Mouse (Mus musculus) NIH3T3 (cell line): ENCODE results near the gene Gm20696.

Source experiments
- DNase-seq: peaks from one replicate; pipeline ENCODE4 v3.0.0-alpha.2; 2012; ENCODE audit warnings: low read depth

Gene Gm20696

DNA sequence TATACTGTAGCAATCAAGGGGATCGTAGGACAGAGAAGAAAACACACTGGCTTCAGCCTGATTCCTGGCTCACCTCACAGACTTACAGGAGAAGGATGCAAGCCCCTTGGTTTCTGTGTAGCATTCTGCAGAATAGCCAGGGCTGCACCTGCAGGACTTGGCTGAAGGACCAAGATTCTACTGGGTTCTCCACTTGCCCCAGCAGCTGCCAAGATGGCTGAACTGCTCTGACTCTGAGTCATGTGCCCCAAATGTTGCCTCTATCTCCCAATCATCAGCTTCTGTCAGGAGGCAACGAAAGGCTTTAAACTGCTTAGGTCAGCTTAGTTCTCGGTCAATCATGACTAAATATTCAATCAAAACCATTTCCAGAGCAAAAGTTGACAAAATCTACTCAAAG is 42.1 kb downstream of the Gm20696 start:
- DNase-seq, result no peak

DNA sequence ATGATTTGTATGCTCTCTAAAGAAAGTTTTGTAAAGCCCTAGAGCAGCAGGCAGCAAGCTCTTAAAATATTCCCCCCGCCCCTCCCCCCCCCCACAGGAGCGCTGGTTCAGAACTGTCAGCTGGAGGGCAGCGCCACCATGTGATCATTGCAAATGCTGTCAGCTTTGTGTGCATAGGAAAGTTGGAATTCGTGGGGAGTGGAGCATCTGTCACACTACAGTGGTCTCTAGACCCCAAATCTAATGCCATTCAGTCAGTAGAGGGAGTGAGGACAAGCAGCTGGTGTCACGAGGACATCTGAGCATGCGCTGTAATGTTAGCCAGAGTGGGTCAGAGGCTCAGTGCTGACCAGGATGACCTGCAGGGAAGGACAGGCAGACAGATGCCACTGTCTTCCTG is 43.0 kb downstream of the Gm20696 start:
- DNase-seq, result peak; percentile 55

DNA sequence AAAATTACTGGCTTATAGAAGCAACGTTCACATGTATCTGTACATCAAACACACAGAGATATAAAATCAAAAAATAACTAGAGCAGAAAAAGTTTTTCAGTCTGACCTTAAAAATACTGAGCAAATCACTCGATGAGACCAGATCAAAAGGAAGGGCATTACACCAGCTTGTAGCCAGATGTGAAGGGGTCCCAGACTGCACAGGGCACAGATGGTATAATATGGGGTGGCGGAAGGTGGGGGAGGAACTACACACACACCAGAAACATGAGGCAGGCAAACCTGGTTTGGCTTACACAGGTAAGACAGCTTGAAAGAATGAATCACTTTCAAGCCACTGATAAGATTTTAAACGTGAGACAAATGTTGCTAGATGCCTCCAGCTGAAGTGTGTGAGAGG is 45.4 kb downstream of the Gm20696 start:
- no peak for DNase-seq

DNA sequence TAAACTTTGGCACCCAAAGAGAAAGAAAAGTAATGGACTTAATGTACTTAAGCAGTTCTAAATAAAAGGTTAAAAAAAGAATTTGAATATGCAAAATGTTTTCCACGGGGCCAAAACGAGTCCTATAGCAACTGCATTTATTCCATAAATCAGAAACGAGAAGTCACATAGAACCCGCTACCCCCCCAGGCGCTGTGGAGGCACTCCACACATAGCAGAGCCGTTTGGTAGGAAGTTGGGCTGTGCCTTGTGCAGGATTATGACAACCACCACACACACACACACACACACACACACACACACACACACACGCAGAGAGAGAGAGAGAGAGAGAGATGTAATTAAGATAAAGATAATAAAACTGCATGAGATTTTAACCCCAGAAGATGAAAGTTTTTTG is 46.1 kb downstream of the Gm20696 start:
- DNase-seq, result no peak

DNA sequence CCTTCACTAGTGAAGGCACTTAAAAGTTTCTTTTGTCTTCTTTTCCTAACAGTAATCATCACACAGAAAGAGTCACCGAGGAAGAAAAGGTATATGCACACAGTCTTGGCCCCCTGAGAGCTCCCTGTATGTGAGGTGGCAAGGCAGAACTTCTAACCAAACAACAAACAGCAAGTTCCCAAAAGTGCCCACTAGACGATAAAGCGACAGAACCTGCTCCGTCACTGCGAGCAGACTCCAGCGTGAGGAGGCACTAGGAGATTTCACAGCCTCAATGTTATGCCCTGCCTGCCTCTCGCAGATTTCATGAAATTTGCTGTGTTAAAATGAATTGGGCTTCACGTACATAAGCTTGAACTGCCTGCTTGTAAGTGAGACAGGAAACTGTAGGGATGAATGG is 46.6 kb downstream of the Gm20696 start:
- DNase-seq, result no peak

DNA sequence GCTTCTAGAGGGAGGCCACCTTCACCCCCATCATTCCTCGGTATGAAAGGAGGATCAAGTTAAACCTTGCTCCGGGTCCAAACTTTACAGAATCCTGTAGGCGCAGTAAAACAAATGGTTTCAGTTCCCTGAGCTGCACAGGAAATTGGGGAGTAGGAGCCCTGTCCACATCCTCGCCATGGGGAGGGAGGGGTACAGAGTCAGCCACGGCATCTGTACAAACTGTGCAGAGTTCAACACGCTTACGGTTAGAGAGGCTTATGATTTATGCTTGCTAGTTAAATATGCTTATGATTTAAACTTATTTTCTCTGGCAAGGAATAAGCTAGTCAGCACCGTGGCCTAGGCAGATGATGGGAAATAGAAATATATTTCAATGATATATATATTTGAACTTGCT is 47.1 kb downstream of the Gm20696 start:
- DNase-seq, result no peak

DNA sequence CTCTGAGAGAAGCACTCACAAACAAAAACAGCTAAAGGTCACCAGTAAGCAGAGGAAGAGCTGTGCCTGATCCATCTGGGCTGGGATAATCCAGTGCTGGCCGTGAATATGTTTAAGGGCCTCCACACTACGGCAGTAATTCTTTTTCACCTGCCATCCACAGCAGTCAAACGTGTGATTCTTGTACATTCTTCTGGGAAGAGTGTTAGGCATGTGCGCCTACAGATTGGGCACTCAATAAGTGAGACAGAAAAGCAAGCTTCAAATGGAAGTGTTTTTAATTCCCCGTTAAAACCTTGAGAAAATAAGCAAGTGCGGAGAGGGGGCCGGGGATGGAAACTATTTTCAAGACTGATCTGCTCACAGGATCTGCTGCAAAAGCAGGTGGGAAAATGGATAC is 48.7 kb downstream of the Gm20696 start:
- no peak for DNase-seq

DNA sequence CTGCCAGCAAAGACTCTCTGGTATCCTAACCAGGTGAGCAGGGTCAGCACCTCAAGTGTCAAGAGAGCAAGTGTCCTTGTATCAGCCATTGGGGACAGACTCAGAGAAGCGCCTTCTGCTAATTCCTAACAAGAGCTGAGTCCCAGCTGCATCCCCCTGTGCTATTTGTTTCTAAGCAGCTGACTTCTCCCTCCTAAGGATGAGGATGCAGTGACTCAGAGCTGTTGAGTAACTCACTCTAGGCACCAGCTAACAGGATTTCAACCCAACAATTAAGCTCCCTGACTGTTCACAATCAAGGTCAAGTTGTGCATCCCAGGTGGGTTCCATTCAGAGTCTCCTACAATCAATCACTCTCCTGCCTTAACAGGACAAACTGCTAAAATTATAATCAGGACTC is 49.2 kb downstream of the Gm20696 start:
- peak; percentile 30 for DNase-seq

DNA sequence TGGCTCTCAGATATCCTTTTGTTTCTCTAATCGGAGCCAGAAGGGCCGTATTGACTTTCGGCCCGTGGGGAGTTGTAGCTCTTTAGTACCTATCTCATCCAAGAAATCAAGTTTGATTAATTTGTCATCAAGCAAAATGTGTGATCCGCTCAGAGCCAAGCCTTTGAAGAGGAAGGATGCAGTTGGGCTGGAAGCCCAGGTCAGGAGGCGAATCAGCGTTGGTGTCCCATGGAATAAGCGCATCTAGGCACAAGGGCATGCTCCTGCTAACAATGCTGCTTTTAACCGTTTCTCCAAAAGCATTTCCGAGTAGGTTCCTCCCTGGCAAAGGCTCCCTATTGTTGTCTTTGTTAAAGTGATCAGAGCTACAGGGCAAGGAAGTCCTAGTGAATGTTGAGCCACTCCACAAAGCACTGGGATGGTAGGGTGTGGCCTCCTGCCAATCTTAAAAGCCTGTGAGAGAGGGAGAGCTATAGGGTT is 51.3 kb downstream of the Gm20696 start:
- DNase-seq, result no peak

DNA sequence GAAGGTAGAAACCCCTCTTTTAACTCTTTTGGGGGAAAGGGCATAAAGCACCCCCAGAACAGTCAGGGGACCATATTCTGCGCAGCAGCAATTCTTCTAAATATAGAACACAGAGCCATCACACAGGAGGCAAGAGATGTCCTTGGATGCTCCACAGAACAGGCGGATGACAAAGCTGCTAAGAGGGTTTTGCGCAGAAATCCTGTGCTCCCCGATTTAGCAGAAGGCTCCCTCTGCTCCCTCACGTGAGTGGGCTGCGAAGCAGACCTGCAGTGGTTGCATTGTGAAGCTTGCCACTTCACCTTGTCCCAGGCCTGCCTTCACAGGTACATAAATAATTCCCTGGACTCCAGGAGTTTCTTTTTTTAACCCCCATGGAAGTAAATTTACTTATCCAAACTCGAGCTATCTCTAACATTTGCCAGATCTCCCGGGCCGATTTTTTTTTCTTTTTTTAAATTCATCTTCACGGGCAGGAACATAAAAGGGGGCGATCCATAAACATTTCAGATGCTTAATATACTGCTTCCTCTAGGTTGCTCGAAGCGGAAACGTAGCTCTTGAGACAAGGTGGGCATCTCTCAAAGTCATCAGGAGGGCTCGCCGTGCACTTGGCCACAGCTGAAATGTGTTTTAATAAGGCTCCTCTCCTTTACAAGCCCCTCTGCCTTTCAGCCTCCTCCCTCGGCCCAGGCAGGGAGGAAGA is 51.9 kb downstream of the Gm20696 start:
- no peak for DNase-seq

DNA sequence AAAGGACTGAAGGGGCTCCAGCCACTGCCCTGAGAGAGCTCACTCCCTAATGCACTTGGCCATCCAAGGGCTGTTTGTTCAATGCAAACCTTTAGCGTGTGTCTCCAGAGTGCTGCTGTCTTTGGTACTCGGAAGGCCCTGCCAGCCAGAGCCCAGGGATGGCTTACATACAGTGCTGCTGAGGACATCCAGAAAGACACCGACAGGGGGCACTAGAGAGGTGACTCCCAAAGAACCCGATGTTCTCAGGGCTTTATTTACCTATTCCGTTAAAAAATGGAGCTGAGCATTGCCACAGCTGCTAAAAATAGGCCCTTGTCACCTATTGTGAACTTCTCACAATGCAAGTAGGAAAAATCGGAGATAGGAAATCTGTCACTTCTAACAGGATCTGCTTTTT is 54.7 kb downstream of the Gm20696 start:
- peak; percentile 16 for DNase-seq

DNA sequence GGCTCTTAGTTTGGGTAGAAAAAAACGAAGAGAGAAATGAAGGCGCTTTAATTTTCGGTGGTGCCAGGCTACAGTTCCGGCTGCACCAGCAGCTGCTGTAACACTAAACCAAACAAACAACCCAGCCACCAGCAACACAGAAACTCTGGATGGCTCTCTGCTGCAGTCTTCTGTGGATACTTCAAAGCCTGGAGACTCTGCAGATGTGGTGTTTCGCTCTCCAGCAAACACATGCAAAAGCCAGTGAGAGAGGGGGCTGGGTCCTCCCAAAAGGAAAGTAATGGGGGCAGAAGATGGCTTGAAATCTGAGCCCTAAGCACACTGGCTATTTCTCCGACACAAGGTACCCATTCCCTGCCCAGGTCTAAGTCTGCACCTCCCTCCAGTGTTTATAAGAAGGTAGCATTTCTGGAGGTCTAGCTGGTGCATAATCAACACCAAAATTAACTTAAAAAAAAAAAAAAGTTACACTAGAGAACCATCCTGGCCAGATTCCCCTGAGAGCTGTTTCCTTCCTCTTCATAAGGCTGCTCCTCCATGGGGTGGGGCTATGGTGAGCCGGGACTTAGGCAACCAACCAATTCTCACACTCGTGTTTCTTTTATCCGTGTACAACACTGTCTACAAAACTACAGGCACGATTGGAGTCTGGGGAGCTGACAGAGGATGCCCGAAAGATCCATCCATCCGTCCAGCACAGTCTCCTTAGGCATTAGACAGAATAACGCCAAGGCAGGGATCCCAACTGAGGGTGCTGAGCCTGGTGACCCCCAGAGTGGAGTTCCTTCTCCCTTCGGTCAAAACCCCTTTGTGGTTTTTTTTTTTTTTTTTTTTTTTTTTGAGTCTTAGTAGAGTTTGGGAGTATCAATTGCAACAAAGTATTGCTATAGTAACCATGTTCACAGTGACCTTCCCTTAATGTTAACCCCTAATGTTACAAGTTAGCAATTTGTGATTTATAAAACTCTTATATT is 55.9 kb downstream of the Gm20696 start:
- DNase-seq, result no peak

DNA sequence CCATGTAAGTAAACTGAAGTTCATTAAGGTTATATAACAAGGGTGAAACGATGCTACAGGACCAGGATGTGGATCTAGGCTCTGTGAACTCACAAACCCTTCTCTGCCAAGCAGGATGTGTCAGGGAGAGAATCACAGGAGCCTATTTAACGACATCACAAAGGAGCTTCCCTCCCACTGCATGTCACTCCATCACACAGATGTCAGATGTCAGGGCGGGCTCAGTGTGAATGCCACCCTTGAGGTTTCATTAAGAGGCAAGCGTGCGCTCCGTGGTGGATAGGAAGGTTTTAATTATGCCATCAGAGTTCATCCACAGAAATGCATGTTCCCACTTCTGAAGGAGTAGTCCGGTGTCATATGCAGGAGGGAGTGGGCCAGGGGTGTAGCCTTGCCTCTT is 60.5 kb downstream of the Gm20696 start:
- DNase-seq, result no peak

DNA sequence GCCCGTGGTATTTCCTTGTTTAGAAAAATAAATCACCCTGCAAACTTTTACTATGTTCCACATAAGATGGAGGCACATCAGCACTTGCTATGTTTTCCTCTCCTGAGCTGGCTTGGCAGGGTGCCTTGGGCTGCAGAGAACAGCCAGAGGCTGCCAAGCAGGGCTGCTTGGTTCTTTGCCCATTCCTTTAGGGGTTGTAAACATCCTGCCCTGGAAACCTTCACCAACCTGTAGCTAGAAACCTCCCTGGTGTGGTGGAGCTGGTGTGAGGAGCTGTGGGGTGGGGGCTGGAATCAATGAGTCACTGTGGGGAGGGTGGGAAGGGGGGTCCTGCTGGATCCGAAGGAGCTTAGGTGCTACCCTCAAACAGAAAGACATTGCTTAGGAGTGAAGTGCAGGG is 61.8 kb downstream of the Gm20696 start:
- DNase-seq, result peak; percentile 78

DNA sequence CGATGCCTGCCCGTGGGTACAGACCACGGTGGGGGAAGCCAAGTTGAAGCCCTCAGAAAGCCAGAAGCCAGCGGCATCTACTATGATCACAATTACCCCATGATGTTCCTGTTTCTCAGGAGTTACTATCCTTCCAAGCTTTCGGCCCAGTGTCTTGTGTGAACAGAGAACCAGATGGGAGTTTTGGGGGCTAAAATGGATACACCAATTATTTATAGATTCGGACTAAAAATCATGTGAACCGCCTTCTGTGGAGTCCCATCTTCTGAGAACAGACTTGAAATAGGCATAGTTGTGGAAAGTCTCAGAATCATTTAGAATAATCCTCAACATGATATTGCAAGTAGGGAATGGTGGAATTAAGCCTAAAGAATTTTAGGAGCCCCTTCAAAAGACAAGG is 64.2 kb downstream of the Gm20696 start:
- no peak for DNase-seq

DNA sequence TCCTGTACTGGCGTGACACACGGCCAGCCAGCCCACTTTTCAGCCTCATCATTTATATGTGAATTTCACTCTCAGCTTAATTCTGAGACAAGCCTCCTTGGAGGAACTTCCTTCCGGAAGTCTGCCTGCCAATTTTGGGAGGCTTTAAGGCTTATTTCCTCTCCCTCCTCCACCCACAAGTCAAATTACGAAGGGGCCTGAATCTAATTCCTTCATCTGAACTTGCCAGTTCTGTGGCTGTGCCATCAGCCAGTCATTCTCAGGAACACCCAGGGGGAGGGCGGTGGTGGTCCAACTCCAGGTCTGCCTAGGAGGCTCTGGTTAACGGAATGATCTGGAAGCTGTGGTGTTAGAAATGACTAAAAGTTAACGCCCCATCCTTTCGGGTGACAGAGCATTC is 65.7 kb downstream of the Gm20696 start:
- no peak for DNase-seq

DNA sequence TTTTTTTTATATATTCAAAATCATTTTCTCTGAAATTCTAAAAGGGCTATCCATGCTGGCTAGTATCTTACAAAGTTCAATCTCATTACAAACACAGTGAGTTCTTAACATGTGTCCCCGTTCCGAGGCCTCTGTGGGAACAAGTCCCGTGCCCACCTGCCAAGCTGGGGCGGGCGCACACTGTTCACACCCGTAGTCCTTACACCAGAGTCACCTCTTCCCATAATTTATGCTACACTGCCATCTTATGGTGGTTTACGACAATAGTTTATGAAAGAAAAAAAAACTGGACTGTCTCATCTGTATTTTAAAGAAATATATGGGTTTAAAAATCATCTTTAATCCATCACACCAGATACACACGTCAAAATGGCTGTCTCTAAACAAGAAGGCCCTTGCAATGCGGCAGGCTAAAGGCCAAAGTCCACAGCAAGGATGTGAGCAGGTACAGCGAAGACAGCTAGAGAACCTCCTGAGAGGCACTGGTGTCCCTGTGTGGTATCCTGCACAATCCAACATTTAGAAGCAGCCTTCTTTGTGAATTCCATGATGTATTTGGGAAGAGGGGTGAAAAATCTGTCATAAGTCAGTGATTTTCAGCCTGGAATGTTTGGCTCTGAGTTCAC is 66.3 kb downstream of the Gm20696 start:
- peak; percentile 82 for DNase-seq

DNA sequence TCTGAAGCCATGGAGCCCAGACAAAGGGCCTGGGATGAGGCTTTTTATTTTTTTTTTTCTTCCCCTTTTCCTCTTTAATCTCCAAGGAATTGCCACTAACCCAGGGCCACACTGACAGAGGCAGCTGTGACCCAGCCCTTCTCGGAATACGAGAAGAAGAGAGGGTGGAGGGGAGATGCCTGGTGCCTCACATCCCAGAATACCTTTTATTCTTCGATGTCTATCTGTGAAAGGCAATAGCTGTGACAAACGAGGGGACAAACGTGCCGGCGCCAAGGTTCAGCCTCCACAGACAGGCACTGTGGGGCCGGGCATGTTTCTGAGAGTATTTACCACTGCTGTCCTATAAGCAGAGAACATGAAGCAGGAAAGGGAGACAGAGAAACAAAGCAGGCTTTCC is 66.9 kb downstream of the Gm20696 start:
- DNase-seq, result no peak

DNA sequence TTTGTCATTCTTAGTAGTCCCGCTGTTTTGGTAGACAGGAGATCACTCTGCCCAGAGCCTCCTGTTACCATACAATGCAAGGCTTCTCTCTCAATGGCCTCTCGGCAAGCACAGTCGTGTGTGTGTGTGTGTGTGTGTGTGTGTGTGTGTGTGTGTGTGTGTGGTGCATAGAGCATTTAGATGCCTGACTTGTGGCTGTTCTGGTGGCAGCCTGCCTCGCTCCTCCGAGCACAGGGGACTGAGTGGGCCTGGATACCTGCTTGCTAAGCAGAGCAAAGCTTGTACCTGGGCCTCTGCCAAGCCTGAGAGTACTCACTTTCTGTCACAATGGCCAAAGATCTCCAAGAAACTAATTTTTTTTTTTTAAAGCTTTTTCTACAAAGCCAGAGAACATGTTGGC is 67.4 kb downstream of the Gm20696 start:
- DNase-seq, result no peak

DNA sequence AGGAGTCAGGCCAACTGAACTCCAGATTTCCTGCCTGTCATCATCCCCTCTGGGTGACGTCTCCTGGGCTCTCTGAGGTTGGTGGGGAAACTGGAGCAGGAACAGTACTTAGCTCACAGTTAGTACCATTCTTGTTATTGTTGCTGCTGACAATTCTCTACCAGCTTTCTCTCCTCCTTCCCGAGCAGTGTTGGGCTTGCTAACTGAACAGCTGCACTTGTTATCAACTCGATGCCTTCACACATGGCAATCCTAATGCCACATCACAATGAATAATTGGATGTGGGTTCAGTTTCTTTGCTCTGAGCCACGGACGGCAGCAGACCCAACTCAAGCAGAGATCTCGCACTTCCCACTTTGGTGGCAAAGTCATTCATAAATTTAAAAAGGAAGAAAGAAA is 89.6 kb downstream of the Gm20696 start:
- no peak for DNase-seq

DNA sequence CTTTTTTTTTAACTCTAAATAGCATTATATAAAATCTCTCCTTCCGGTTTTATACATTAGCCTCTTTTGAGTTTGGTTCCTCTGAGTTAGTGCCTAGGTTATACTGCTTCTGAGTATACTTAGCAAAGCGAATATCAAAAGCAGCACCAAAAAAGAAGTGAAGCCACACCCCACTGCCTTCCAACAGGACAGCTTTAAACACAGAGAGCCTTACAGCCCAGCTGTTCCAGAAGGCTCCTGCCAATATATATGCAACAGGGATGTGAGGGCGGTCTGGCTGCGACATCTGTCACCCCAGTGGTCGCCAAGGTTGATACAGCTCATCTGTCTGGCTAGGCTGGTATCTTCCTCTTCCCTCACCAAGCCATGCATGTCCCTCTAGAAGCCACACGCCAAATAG is 91.0 kb downstream of the Gm20696 start:
- no peak for DNase-seq

DNA sequence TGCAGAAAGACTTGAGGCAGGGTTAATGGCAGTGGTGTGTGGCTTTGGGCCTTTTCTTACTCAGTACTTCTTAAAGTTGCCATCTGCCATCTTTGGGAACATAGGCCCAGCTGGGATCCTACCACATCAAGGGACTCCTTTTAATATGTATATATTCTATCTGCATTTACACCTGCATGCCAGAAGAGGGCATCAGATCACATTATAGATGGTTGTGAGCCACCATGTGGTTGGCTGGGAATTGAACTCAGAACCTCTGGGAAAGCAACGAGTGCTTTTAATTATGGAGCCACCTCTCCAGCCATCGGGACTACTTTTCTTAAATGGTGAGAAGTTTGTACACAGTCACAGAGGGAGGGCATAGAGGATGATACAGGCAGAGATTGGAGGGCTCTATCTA is 93.3 kb downstream of the Gm20696 start:
- no peak for DNase-seq

DNA sequence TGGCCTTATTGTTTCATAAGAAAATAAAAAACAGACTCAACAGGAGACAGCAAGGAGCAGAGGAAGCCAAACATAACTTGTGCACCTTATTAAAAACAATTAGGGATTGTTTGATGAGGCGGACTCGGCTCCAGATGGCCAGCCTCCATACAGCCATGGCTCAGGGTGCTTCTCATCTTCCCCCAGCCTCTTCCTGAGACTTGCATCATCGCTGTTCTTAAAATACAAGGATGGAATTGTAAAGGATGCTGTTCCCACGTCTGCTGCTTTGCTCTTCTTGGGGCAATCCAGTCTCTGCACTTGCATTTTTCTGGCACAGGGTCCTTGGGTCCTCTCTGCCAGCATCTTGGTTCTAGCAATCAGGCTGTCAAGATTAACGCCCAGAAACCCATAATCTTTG is 94.5 kb downstream of the Gm20696 start:
- DNase-seq, result no peak
